ENCODE assay signal across 8 mouse cellular contexts in the genomic region with DNA sequence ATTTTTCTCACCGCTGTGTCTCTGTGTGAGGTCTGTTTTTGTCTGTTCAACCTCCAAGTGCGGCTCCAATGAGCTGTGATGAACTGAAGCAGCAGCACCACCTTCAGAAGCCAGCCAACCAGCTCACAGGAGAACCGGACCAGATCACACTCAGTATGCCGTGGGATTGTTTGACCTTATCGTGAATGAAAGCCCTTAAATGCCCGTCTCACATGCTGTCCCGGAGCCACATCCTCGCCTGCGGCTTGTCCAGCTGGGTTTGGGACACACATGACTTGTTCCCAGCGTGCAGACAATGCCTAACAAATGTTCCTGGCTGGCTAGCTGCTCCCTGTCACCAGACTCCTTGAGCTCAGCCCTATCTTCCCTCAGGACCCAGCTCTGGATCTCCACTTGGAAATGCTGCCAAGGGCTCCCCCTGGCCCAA. TPM values are rescaled to one million over a fixed set of nuclear protein-coding genes. Genes with fewer than 3 reads are reported as not detected.
DNase-seq lines count a peak whose midpoint lies in the region; ATAC-seq lines count a peak whose summit lies in the region.

No protein-coding gene starts in this region.

- no peaks in the 10 kb centered on the region for H3K27me3 ChIP-seq in neural tube, embryonic 11.5 days (ENCODE audit: control insufficient read depth, insufficient read depth, low read length)
- no peaks in the 10 kb centered on the region for H3K27me3 ChIP-seq in hindbrain, embryonic 11.5 days (ENCODE audit: control insufficient read depth, insufficient read depth, low read length)

- H3K4me2 ChIP-seq in neural tube, embryonic 11.5 days (ENCODE audit: low read depth) = no peak overlapping the region
- no peak overlapping the region for H3K4me2 ChIP-seq in hindbrain, embryonic 11.5 days (replicated peaks; ENCODE audit: low read depth, low read length)

- H3K9ac ChIP-seq in neural tube, embryonic 11.5 days (ENCODE audit: low read length) = peak overlapping the region; percentile 26; the same call in 1 of the 2 replicates
- no peak overlapping the region for H3K9ac ChIP-seq in hindbrain, embryonic 11.5 days (ENCODE audit: low read depth, low read length)

- H3K27ac ChIP-seq in neural tube, embryonic 11.5 days (ENCODE audit: low read depth, low read length) = peak overlapping the region; percentile 67; the same call in 1 of the 2 replicates
- H3K27ac ChIP-seq in hindbrain, embryonic 11.5 days (ENCODE audit: low read depth, low read length) = peak overlapping the region; percentile 69

- no peaks in the 10 kb centered on the region for H3K36me3 ChIP-seq in neural tube, embryonic 11.5 days (ENCODE audit: control insufficient read depth, insufficient read depth, low read length)
- no peaks in the 10 kb centered on the region for H3K36me3 ChIP-seq in hindbrain, embryonic 11.5 days (ENCODE audit: control insufficient read depth, insufficient read depth, low read length)

- H3K4me1 ChIP-seq in neural tube, embryonic 11.5 days (ENCODE audit: control insufficient read depth, insufficient read depth, low read length) = peaks cover 24% of the 10 kb centered on the region
- H3K4me1 ChIP-seq in hindbrain, embryonic 11.5 days (replicated peaks; ENCODE audit: control insufficient read depth, insufficient read depth, low read length) = peaks cover 3% of the 10 kb centered on the region

- DNase-seq in neural tube, embryonic 11.5 days (ENCODE audit: low spot score) = peak; percentile 48
- DNase-seq in neural tube, embryonic 10.5 days (ENCODE audit: extremely low spot score, low spot score) = no peak
- DNase-seq in fibroblast of lung, adult 2 months (ENCODE audit: low read depth) = peak; percentile 46
- DNase-seq in hindbrain, embryonic 11.5 days (ENCODE audit: low spot score) = peak; percentile 54
- DNase-seq in lung, postnatal 4 days = peak; percentile 57 to 81
- no peak for DNase-seq in layer of hippocampus, postnatal 36 days
- no peak for DNase-seq in urinary bladder, postnatal 14 days (ENCODE audit: low spot score)
- no peak for DNase-seq in urinary bladder, postnatal 4 days (ENCODE audit: low spot score in 2 of 2)

- no peak overlapping the region for H3K4me3 ChIP-seq in neural tube, embryonic 11.5 days (ENCODE audit: low read depth, low read length)
- H3K4me3 ChIP-seq in hindbrain, embryonic 11.5 days (ENCODE audit: low read depth, low read length) = no peak overlapping the region

- H3K9me3 ChIP-seq in neural tube, embryonic 11.5 days (ENCODE audit: control insufficient read depth, low read length) = no peaks in the 10 kb centered on the region
- H3K9me3 ChIP-seq in hindbrain, embryonic 11.5 days (ENCODE audit: control insufficient read depth, low read length) = no peaks in the 10 kb centered on the region

- WGBS in neural tube, embryonic 11.5 days = 39% methylated on average over 10 of the region's 10 CpGs
- 26% methylated on average over 10 of the region's 10 CpGs for WGBS in hindbrain, embryonic 11.5 days

- ATAC-seq in neural tube, embryonic 11.5 days (ENCODE audit: insufficient read depth, low FRiP score, low TSS enrichment) = no peak
- 0 out of 2 replicates have a peak, but pooled peaks have one; percentile 5 for ATAC-seq in hindbrain, embryonic 11.5 days (ENCODE audit: low FRiP score)

RNA-seq across cellular contexts. Expression of gene Ier5, which starts 47.7 kb away (rescaled TPM):
- 17.3 and 19.3 TPM in 2 replicates for polyA plus RNA-seq in neural tube, embryonic 11.5 days (2014; fragmentation: Nextera tagmentation; extraction: Ambion mirVana)
- polyA plus RNA-seq in hindbrain, embryonic 11.5 days (2014; fragmentation: Nextera tagmentation; extraction: Ambion mirVana) = 12.7 and 17.1 TPM in 2 replicates
- total RNA-seq in layer of hippocampus, postnatal 36 days (2021) = 10 to 100 TPM; 26.5 to 30.6 TPM

Comparison
In these comparisons a context has a peak if more than half of its experiments do, and no peak if none do; other contexts are left out.
1. DNase-seq: peak in neural tube, embryonic 11.5 days (single experiment), fibroblast of lung, adult 2 months (single experiment), hindbrain, embryonic 11.5 days (single experiment) and lung, postnatal 4 days (2 of 2); none in neural tube, embryonic 10.5 days (single experiment), layer of hippocampus, postnatal 36 days (0 of 2), urinary bladder, postnatal 14 days (single experiment) and urinary bladder, postnatal 4 days (0 of 2).